Mouse (Mus musculus): Measurements from ENCODE around the gene Zbtb24.

Zbtb24 gene

DNA sequence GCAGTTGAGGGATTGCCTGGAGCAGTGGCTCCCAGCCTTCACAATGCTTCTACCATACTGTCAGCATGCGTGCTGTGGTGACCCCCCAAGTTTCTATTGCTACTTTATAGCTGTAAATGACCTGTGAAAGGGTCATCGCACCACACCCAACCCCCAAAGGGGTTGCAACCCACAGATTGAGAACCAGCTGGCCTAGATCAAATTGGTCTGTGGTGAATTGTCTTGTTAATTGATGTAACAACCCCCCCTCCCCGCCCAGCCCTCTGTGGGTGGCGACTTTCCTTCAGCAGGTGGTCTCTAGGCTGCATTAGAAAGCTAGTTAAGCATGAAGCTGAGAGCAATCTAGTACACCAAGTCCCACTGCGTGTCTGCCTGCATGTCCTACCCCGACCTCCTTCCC lies 17.1 kb downstream of the Zbtb24 start:
- no peak for DNase-seq (ENCODE audit: low spot score)

DNA sequence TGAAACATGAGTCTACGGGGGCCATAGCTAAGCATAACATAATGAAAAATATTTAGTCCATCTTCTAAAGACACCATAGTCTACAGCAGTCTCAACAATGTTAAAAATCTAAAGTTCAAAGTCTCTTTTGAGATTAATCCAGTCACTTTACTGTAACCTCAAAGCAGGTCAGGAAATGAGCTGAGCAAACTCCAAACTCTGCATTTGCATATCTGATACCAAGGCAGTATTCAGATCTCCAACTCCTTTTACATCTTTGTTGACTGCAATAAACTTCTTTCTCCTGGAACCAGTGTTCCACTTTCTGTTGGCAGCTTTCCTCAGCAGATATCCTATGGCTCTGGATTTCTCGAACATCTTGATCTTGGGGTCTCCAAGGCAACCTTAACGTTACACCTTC lies 20.5 kb downstream of the Zbtb24 start:
- DNase-seq (ENCODE audit: low spot score): no peak

DNA sequence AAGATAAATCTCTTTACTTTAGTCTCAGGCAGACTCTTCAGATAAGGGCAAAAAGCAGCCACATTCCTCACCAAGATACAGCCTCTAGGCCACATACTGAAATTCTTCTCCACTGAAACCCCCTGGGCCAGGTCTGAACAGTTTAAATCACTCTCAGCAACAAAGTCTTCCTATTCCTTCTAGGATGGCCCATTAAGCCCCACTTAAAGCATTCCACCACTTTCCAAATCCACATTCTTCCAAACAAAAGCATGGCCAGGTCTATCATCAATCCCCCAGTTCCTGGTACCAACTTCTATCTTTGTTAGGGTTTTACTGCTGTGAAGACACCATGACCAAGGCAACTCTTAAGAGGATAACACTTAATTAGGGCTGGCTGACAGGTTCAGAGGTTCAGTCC lies 22.4 kb downstream of the Zbtb24 start:
- no peak for DNase-seq (ENCODE audit: low spot score)

DNA sequence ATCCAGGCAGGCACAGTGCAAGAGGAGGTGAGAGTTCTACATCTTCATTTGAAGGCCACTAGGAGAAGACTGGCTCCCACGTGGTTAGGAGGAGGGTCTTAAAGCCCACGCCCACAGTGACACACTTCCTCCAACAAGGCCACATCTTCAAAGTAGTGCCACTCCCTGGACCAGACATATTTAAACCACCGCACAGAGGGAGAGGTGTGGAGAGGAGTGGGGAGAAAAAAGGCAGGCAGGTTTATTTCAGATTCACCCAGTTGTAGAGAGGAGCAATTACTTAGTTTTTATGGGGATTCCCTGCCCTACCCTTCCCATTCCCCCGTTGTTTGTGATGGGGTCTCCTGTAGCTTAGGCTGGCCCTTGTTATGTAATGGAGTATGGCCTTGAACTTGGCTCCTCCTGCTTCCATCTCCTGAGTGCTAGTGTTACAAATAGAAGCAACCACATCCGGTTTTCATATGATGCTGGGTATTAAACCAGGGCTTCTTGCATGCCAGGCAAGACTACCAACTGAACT lies 22.8 kb downstream of the Zbtb24 start:
- no peak for DNase-seq (ENCODE audit: low spot score)

DNA sequence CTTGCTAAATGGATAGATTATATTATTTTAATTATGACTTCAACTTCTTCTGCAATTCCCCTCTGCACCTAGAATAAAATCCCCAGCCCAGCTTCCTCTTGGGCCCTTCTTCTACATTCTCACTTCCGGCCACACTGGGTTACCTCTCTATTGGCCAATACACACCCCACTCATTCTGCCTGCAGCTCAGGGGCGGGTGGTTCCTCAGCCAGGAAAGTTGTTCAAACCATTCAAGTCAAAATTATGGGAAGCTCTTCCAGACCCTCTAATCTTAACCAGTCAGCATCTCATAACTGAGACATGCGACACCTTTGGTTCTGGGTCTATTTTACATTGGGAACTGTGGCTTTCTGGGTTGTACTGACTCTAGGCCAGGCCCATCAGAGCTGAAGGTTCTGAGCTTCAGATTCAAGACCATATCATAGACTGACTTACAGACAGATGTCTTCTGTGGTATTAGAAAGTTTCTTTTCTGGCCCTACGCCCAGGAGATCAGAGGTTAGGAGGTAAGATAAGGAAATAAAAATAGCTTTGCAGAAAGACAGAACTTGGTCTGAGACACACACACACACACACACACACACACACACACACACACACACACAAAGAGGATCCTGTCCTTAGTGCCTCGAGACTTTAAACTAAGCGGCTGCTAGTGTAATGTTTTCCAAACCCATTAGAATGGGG lies 23.7 kb downstream of the Zbtb24 start:
- DNase-seq (ENCODE audit: low spot score): no peak

DNA sequence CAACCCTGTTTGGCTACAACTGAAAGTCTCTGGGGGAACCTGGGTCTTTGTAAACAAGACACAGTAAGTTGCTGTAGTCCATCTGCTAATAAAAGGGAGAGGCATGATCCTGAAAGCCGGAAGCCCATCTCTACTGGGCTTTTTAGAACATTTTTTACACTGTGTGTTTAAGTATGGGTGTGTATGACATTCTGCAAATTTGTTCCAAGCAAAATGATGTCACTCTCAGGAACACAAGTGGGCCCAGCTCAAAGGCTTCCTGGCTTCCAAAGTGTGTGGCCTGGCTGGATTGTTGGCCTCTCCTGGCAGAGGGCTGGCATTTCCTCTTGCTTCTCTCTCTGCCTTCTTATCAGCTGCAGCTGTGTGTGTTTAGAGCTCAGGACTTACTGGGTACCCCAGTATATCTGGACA lies 24.8 kb downstream of the Zbtb24 start:
- DNase-seq (ENCODE audit: low spot score): no peak

DNA sequence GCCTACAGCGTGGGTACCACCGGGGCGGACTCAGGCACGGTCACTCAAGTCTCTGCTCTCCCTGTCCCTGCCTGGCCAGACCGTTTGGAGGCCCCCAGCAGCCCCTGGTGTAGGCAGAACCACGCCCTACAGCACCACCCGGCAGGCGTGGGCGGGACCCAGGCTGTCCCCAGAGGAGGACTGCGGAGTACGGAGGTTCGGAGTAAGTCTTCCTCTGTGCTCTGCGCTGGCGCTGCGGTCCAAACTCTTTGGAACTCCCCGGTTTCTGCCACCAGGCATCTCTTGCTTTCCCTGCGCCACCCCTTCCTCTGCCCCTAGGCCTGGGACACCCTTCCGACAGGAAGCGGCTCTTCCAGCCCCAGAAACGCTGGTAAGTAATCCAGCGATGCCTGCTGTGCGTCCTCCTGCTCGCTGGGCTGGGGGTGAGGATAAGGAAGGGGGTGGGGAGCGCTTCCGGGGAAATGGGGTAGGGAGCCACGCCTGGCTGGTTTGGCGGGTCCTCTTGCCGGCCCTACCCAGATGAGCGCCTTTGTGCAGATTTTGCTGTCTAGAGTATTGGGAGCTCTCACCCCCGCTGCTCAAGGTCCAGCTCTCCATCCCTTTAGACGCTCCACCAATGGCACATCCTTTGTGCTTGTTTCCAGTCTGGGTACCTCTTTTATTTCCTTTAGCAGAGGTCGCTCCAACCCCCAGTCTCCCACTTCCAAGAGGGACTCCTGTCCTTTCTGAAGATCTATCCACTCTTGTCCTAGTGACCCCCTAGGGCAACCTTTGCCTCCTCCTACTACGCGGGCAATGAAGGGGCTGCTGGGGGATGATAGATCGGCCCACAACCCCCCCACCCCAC lies 26.2 kb downstream of the Zbtb24 start, which contains the start of gene Mical1:
Gene Mical1 (plus strand): TSS at position 144 of the 847 bp plus-strand sequence.
- DNase-seq (ENCODE audit: low spot score): peak; percentile 58

DNA sequence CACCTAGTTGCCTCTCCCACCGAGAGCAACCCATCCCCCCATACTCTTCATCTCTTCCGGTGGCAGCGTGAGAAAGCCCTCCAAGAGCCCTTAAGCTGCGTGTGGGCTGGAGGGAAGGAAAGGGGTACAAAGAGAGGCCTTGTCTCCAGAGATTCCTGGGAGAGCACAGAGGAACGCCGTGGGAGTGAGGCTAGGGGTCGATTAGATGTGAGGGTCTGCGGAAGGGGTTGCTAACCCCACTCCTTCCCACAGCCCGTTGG lies 26.8 kb downstream of the Zbtb24 start:
- no peak for DNase-seq (ENCODE audit: low spot score)

DNA sequence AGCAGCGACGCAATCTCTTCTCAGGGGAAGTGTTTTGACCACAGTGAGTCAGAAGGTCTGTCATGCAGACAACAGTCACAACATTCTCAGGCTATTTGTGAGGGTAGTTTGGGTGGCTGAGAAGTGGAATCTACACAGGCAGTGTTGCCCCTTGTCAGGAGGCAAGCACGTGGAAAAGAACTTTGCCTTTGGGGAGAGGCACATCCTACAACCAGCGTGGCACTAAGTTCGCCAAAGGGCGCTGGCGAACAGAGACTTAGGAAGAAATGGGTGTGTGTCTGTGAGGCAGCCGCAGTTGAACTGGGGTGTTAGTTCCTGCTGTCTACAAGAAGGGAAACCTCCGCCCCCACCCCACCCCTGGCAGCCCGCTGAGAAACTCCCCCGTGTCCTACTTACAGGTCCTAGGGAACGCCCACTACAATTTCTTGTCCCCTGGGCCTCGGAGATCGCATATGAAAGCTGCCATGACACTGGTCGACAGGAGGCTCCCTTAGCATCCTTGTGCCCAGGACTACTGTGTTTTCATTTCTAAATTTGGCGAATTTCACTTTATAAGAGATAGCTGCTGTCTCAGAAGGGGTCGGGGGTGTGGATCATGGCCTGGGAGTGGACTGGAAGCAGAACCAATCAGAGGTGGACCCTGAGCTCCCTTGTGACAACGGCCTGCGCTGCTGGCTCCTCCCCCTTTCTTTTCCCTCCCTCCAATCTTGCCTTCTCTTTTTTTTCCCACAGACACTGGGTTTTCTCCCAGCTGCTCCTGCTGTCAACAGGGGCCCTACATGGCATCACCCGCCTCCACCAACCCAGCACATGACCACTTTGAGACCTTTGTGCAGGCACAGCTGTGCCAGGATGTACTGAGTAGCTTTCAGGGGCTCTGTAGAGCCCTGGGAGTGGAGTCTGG lies 27.3 kb downstream of the Zbtb24 start:
- peak; percentile 55 for DNase-seq (ENCODE audit: low spot score)

DNA sequence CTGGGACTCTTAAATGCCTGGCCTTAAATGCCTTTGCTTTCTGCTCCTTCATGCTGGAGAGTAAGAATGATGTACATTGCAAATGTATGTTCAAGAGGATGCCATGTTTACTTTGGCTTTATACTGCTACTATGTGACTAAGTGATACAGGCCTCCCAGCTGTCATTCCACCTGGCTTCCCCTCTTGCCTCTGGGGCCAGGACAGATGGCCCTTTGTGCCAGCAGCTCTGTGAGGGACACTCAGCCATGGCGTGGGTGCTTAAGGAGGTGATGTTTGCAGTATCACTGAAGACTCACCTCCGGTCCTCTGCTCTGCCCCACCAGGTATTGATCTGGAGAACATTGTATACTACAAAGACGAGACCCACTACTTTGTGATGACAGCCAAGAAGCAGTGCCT lies 29.8 kb downstream of the Zbtb24 start:
- no peak for DNase-seq (ENCODE audit: low spot score)

DNA sequence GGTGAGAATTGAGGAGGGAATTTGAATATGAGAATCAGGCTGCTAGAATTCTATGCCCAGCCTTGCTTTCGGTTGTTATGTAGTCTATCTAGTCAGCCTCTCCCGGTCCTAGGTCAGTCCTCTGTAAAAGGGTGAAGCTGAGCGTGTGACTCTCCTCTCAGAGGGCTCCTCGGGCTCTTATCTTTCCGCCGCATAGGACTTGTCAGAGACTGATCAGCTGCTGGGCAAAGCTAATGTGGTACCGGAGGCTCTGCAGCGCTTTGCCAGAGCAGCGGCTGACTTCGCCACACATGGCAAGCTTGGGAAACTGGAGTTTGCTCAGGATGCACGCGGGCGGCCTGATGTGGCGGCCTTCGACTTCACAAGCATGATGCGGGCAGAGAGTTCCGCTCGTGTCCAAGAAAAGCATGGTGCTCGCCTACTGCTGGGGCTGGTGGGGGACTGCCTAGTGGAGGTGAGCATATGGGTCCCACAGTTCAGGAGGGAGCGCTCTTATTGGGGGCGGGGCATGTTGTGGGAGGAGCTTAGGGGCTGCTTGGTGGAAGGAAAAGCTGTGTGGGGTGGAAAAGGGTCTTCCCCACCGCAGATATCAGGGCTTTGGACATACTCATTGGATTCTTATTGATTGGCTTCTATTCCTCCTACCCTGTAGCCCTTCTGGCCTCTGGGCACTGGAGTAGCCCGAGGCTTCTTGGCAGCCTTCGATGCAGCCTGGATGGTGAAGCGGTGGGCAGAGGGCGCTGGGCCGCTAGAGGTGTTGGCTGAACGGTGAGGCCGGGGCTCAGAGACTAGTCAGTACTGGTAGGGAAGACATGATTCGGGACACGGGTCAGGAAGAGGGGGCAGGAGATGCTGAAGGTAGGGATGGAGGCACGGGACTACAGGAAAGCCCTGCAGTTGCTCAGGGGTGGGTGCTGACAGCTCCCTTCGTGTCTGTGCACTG lies 31.0 kb downstream of the Zbtb24 start:
- DNase-seq (ENCODE audit: low spot score): no peak

DNA sequence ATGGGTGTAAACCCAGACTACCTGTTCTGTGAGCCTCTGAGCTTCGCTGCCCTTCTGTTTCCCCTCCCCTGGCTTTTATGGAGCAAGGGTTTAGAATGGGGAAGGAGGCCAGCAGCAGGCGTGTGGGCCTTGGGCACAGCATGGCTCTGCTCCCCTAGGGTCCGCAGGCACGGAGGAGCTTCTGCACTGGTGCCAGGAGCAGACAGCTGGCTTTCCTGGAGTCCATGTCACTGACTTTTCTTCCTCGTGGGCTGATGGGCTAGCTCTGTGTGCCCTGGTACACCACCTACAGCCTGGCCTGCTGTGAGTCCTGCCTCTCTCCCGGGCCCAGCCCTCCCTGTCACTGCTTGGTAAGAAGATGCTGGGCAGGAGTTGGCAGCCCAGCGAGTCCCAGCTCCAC lies 32.3 kb downstream of the Zbtb24 start:
- no peak for DNase-seq (ENCODE audit: low spot score)

DNA sequence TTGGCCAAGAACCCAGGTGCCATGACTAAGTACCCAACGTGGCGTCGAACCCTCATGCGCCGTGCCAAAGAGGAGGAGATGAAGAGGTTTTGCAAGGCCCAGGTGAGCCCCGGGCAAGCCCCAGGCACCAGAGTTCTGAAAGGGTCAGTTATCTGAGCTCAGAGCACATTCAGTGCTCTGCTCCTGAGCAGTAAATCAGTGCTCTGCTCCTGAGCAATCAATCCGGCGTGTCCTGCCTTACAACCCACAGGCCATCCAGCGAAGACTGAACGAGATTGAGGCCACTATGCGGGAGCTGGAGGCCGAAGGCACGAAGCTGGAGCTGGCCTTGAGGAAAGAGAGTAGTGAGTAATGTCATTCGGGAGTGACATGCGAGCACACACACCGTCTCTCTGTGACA lies 35.6 kb downstream of the Zbtb24 start:
- no peak for DNase-seq (ENCODE audit: low spot score)

DNA sequence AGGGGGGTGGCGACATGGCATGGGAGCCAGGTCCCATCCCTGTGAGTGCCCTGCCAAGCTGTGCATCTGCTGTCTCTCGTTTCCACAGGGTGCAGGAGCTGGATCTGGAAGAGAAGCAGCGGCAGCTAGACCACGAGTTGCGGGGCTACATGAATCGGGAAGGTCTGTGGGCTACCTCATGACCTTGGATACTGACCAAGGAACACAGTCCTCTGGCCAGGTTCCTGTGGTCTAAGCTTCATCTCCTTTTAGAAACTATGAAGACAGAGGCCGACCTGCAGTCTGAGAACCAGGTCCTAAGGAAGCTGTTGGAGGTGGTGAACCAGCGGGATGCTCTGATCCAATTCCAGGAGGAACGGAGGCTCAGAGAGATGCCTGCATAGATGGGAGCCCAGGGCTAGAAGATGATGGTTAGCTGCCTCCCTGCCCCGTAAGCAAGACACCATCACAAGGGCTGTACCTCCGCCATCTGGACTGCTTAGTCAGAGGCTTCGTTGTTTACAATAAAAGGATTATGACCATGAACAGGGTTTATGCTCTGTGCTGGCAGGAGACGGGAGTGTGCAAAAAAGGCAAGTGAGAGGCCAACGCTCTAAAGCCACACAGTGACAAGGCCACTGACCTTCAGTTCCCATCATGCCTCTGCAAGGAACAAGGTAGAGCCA lies 36.5 kb downstream of the Zbtb24 start:
- DNase-seq (ENCODE audit: low spot score): no peak

DNA sequence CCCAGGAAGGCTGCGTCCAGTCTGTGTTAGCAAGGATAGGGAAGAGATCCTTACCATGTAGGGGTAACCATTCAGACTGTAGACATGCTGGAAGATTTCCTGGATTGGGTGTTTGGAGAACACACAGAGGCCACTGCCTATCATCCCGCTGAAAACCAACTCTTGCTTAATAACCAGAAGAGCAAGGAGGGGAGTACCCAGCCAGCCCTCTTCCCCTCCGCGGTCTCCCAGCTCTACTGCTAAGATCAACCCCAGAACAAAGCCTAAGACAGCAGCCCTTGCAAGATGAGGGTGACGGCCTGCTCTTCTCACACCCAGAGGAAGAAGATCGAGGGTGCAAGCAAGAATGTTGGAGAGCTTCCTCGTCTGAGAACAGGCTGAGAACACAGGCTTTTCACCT lies 38.7 kb downstream of the Zbtb24 start:
- no peak for DNase-seq (ENCODE audit: low spot score)

DNA sequence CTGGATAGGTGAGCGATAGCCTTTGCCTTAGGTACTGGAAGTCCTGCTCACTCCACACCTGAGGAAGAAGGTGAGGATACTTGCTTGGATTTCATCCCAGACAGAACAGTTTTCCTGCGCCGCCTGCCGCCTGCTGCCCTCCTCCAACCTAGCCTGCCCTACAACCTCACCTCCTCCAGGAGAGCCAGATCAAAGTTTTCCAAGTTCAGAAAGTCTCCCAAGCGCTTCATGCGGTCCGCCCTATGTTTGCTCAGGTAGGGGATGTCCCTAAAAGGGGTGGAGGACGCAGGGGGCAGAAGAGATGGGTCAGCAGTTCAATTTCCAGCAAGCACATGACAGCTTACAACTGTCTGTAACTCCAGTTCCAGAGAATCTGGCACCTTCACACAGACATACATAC lies 39.1 kb downstream of the Zbtb24 start:
- no peak for DNase-seq (ENCODE audit: low spot score)

DNA sequence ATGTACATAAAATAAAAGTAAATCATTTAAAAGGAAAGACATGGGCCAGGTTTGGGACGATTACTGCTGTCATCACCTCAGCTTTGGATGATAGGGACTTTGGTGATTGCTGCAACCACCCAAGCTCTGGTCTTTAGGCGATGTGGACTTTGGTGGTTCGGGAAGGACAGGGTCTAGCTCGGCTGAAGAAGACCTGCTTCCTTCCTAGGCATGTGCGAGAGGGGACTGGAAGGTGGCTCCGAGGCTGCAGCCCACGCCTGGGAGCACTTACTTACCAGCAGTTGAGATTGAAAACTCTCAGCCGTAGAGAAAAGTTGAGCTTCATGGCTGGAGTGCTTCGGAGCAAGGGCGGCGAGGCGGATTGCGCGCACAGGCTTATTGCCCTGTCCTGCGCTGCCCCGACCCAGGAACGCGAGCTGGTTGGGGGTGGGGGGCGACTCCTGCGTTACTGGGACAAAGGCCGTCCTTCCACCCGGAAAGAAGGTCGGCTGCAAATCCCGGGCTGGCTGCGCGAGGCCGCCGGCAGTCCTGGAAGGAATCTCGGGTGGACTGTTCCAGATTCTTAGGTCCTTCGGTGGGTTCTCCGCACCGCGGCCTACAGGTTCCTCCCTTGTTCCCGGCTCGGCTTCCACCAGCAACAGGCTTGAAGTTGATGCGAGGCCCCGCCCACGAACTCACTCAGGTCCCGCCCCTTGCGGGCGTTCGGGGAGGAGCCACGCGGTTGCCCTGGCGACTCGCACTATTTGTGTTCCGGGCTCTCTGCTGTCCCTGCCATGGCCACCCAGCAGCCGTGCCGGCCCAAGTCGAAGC lies 39.7 kb downstream of the Zbtb24 start, which contains the start of the genes Smpd2 and Ppil6:
Gene Smpd2 (minus strand): TSS at position 662 of the 810 bp plus-strand sequence.
Gene Ppil6 (plus strand): TSS at position 732 of the 810 bp plus-strand sequence.
- peak; percentile 94 for DNase-seq (ENCODE audit: low spot score)

DNA sequence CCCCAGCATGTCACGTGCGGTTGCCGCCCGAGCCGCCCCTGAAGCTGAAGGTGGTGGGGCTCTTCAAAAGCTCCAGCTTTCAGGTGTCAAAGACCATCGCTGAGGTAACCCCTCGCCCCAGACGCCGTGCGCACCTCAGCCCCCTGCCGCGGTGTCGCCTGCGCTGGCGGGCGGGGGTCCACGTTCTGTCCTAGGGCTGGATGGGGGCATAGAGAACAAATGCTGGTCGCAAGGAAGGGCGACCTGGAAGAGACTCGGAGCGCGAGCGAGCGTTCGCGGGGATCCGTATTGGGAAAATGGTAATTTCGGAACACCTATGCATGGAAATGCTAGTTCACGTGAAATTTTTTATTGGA lies 40.3 kb downstream of the Zbtb24 start:
- DNase-seq (ENCODE audit: low spot score): no peak

DNA sequence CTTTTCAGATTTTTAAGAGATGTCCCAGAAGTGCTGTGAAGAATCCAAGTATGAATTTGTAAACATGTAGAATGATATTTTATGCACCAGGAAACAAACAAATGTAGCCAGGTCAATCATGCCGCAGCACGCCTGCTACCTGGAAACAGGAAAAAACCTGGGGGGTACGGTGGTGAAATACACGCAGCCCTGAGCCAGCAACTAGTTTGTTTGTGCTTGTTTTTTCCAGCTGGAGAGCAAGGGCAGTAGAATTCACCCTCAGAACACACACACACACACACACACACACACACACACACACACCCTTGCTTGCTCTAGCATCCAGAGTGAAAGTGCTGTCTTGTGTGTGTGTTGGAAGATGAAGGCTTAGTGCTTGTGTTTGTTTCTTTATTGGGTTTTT lies 40.9 kb downstream of the Zbtb24 start:
- DNase-seq (ENCODE audit: low spot score): no peak

DNA sequence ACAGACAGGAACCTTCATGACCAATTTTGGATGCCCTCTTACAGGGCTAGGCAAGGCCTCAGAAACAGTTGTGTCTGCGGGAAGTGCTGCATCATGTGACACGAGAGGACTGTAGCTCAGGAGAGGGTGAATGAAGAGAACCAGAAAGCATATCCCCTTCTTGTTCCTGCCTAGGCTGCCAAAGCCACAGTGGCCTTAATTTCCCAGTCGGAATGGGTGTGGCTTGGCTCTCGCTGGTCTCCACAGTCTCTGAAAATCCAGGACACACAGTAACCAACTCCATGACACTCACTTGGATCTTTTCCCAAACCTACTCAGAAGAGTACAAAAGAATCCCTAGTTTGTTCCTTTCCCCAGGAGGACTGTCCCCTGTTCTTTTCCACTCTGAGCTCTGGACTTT lies 50.8 kb downstream of the Zbtb24 start:
- DNase-seq (ENCODE audit: low spot score): no peak

Measured in layer of hippocampus, adult 11-12 months (tissue).